Mouse (Mus musculus) liver, embryonic 18 days (tissue): Measurements from ENCODE around the gene Gm49398. TPM values are rescaled to one million over a fixed set of nuclear protein-coding genes. Genes with fewer than 3 reads are reported as not detected.

Experiments used
- polyA plus RNA-seq: library from polyadenylated mRNA; depleted of rRNA; stranded (reverse); fragments of >200 nt; gene quantifications from 2 replicates; pipeline ENCODE4 v1.2.3, GENCODE M21; 2012; rRNA removed

Gene Gm49398
- not detected in 2 replicates for polyA plus RNA-seq

GRCm38 (mm10) chr13:61288739-61289138, at the start of gene Gm49398:
Gene Gm49398 (minus strand): TSS chr13:61288839.

GRCm38 (mm10) chr13:61255258-61255657, 33.4 kb downstream of the Gm49398 start, which contains the start of gene Cts8:
Gene Cts8 (minus strand): TSS chr13:61255358.

GRCm38 (mm10) chr13:61203310-61203709, 85.3 kb downstream of the Gm49398 start, which contains the start of gene Cts6:
Gene Cts6 (minus strand): TSS chr13:61203410.

Other genes with a start within 250 kb of the Gm49398 start
- not detected in 2 replicates for gene Ctsq, start 248.2 kb downstream of the Gm49398 start, polyA plus RNA-seq
- not detected in 2 replicates for gene Ctsr, start 124.6 kb downstream of the Gm49398 start, polyA plus RNA-seq
- not detected in 2 replicates for gene Cts6, start 85.4 kb downstream of the Gm49398 start, polyA plus RNA-seq
- not detected in 2 replicates for gene Cts8, start 33.5 kb downstream of the Gm49398 start, polyA plus RNA-seq
- not detected in 2 replicates for gene Cts7, start 69.4 kb upstream of the Gm49398 start, polyA plus RNA-seq